Mouse (Mus musculus) right cerebral cortex, postnatal 14 days (tissue): ENCODE measurements at regions not wholly inside any gene's neighbourhood (a gene's known extent, or its start where the extent isn't known, plus 50 kb on each side); places are given as distances from the start of the nearest gene placed in this dataset.

ENCODE experiments used
- DNase-seq: peaks from one replicate; pipeline ENCODE4 v3.0.0; 2022

DNA sequence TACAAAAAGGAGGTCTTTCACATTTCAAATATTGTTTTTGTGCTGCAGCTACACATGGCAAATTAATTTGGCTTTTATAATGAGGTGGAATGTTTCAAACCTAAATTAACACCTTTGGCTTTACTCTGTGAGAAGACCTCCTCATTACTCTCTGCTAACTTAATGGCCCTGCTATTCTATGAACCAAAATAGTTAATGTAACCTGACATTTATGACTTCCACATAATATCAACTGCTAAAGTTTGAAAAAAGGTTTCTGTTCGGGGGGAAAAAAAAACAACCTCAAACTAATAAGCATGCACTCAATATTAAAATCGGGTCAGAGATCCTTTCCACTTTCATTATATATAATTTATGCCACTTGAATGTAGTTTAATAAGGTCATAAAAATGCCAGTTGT is 197.2 kb upstream of the Cep162 start:
- DNase-seq, result no peak

DNA sequence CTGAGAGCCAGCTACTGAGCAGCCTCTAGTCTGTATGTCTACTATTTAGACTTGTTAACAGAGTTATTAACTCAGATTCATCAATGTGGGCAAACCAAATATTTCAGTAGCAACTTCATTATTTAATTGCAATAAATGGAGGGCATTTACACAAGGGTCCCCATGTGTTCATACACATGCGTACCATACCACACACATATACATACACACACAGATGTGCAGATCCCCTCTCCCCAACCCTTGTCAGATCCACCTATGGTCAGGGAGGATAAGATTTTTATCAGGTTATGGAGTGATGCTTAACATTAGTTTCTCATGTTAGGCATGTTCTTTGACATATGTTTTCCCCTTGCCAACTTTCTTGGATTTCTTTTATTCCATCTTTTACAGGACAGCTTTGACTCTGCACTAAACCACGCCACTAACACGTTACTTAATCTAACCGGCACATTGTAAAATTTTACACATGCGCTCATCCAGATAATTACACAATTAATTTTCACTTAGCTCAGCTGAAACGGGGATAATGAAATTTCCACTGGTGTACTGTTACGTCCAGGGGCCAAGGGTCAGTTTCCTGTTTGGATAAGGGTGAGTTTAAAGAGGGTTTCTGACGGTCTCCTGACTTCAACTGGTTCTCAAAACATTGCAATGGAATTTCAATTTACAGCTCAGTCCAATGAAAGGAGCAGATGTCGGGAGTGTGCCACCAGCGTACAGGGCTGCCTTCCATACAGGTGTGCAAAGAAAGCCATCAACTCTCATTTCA is 188.3 kb upstream of the Cep162 start:
- DNase-seq, result no peak

DNA sequence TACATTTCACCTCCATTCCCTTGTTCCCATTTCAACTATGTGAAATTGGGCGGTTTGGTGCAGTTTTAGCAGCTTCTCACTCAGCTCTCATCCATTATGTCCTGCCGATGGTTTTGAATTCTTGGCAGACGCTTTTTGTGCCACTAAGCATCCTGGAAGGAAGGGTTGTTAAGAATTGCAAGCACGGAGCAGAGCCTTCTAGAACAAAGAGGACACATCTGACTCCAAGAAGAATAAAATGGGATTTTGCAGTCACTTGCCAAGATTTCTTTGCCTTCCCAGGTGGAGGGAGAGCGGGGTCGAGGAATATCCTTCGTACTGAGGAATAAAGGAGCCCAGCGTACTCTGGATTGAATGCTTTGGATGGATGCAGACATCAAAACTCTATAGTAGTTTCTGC is 176.7 kb upstream of the Cep162 start:
- no peak for DNase-seq

GRCm38 (mm10) chr9:87431523-87431922 is 176.2 kb upstream of the Cep162 start:
- no peak for DNase-seq

DNA sequence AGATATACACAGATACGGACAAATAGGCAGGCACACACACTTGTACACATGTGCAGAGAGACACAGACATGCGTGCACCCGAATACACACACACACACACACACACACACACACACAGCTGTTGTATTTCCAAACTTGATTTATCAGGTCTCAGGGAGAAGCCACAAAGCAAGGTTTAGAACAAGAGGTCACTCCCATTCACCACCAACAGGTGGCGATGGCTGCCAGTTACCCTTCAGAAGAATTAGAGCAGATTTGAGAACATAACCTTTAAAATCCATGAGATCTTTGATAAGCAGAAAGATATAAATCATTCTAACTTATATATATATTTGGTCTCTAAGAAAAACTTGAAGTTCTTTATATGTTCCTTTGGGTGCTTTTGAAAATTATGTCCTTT is 169.9 kb upstream of the Cep162 start:
- peak; percentile 35 for DNase-seq

DNA sequence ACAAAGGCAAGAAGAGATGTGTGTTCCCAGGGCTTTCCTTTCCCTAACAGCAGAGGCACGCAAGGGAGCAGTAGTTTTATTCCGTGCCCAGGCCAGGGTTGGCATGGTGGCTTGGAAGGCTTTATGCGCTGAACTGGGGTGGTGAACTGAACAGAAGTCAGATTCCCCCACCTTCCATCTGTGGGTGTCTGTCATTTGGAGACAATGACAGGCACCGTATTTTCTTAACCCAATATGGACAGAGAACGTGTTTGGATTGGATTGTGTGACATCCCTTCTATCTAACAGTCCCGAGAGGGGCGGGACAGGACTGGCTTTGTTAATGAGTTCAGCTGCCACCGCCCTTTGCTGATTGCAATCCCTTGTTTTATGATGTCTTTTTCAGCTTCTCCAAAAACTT is 165.8 kb upstream of the Cep162 start:
- no peak for DNase-seq

GRCm38 (mm10) chr9:87419376-87419775 is 164.0 kb upstream of the Cep162 start:
- DNase-seq, result peak; percentile 74

- no peak for DNase-seq
These were observed 157.6 kb upstream of the Cep162 start for GRCm38 (mm10) chr9:87412894-87413293.

DNA sequence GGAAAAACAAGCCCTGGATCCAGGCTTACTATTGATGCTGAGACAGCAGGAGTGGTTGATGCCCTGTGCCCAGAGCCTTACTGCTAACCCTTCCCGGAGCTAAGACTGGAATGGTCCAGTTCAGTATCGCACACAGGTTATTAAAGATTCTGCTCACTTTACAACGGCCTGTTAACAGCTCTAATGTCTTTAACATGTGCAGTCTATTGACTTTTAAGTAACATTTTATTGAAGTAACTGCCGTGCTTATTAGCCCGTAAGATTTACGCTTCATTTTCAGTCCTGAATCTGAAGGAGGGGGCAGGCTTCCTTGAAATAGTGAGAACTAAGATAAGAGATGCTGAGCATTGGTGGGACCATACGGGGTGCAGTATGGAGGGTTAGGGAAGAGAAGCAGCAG is 155.7 kb upstream of the Cep162 start:
- no peak for DNase-seq

DNA sequence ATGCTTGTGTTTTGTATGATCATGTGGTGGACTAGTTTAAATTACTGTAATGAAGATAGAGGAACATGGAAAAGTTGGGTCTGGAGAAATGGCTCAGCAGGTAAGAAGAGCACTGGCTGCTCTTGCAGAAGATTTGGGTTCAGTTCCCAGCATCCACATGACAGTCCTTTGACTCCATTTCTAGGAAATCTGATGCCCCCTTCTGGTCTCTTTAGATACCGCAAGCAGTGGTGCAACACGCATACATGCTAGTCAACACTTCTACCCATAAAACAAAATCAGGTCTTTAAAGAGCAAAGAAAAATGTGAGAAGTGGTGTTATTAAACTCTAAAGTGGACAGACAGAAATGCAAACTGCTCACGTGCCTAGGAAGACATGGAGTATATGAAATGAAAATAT is 154.4 kb upstream of the Cep162 start:
- DNase-seq, result no peak

DNA sequence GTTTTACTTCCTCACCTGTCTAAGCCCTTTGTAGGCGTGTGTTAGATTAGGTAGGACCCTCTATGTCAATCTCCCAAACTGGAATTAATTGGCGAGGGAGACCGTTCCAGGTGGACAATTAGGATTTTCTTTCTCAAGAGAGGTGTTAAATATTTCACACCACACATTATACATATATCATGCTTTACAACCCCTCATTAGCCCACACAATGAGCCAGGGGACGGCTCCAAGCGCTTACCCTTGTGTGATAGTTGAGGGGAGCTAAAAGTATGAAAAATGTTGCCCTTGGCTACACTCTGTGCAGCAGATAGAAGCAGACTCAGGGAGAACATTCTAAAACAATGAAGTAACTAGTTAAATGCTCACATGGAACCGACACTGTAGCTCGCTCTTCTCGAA is 153.5 kb upstream of the Cep162 start:
- no peak for DNase-seq

DNA sequence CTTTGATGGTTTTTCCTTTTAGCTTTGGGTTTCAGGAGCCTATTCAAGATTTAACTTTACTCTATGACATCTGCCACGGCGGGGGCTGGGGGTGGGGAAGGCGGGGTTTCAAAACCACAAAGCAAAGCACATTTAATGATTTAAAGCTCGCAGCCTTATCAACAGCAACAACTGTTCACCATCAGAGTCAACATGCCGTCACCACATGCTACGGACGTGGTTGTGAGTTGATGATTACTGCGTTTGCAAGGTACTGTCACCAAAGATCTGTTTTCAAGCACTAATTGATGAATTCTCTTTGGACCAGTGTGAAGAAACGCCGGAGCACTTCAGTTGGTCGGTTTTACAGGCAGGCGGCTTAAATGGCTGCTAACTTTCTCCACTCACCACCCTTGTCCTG is 151.1 kb upstream of the Cep162 start:
- no peak for DNase-seq

DNA sequence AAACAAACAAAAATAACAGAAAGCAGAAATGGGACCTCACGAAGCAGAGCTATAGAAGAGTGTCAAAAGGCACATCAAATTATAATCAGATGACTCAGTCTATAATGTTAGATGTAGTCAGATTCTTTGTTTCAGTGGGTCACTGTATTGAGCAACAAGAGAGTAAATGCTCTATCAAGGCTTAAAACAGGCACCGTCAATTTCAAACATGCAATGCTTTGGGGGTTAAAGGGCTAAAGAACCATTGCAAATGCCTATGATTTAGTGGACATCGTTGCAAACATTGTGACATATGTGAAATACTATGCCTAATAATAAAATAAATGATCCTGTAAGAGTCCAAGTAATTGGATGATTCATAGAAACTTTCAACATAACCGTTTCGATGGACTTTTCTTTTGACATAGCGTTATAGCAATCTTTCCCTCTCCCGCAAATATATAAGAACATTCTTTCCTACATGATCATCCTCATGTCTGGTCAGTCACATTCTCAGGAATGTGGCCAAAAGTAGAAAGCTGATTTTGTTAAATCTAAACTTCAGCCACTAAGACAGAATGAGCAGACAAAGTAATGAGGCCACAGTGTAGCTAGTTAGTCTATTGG is 149.9 kb upstream of the Cep162 start:
- no peak for DNase-seq

GRCm38 (mm10) chr9:87402010-87402409 is 146.7 kb upstream of the Cep162 start:
- DNase-seq, result no peak

- no peak for DNase-seq
These were observed 132.2 kb upstream of the Cep162 start for GRCm38 (mm10) chr9:87387516-87387915.

- DNase-seq, result no peak
These were observed 128.2 kb upstream of the Cep162 start for GRCm38 (mm10) chr9:87383513-87383912.

DNA sequence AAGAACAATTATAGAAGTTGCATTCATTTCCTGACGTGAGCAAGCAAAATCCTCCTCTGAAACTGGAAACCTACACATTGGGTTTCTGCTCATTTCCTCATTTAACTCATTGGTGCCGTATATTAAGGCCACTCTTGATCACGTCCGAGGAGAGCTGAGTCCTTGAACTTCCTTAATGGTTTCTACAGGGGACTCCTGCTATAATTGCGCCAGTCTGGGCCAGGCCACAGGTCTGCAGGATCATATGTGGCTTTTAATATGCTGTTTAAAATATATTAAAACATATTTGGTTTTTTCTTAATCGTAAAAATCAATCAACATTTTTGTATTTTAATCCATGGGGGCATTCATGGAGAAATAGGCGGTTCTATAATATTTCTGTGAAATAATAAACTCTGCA is 122.6 kb upstream of the Cep162 start:
- no peak for DNase-seq

DNA sequence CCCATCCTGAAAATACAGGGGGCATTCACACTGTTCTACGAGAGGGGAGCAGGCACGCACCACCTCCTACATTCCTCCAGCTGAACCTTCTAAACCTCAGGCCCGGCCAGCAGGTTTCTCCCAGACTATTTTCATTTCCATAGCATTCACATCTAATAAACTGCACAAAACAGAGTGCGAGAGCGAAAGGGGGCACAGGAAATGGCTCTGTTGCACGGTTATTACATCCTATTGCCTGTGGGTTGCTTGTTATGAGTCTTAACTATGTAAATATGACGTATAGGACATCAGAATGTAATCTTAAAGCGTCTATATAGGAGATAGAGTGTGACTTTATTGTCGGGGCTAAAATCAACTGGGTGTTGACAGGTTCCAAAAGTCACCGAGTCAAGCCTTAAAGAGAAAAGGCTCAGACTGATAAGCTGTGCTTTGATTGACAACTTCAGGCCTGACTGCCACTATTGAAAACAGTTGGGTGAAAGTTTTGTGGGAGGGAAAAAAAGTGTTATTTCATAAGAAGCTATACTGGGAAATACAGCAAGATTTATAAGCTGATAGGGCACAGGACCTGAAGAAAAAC is 121.5 kb upstream of the Cep162 start:
- DNase-seq, result no peak

DNA sequence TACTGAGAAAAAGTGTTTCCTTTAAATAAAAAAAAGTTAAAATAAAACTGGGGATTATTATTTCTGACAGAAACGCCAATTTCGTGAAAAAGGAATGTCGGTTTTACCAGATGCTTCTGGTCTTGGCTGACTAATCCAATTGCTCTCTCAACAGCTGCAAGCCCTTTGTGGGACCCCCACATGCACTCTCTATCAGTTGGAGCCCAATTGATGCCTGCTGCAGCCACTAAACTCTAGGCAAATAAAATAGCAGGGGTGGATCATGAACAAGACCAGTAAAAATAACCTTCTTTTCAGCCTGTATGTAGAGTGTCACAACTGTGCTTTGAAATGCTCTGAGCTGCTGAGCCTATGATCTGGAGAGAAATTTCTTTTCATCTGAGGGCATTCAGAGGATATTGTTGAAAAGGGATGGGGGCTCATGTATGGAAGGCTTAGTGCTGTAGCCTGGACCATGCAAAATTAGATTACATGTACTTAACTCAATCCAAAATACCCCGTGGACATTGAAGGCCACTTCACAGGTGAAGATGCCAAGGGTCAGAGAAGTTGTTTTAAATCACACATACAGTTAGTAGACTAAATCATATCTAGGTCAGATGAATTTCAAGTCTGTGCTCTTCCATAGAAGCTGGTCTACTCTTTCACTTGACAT is 117.0 kb upstream of the Cep162 start:
- DNase-seq, result no peak

DNA sequence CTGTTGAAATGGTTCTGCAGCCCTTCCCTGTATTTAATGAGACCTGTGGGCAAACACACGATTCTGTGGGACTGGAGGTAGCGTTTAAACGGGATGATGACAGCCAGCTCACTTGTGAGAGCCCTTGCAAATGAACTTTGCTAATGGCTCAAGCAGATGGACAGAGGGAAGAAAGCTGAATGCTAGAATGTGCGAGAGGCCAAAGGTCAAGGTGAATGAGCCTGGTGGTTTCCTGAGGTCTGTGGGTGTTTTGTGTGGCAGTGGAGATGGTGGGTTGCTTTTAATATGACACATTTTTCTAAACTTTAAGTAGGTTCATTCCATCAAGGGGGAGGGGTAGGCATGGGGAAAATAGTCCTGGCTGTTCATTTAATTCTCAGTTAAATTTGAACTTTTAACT is 113.7 kb upstream of the Cep162 start:
- DNase-seq, result no peak

GRCm38 (mm10) chr9:87347008-87347407 is 91.7 kb upstream of the Cep162 start:
- DNase-seq, result no peak

DNA sequence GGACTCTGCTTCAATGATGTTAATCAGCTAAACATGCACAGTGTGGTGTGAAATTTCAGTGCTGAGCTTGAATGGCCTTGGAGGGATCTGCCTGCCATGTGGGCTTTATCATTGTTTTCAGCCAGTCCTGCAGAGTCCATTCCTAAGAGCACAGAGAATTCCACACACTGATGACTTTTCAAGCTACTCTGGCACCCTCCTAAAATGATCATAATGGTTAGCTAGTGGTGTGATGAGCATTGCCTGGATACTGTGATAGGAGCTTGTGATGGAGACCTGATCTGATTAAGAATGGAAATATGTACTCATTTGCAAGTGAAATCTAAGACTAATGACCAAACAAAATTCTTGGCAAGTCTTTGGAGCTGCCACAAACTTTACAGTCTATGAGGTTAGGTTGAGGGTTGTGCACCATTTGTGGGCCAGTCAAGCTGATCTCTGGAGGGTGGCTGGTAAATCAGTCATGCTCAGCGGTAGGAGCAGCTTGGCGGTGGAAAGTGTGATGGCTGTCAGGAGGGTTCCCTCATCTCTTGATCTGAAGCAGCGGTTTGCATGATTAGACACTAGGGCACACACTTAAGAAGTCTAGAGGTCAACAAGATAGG is 91.0 kb upstream of the Cep162 start:
- no peak for DNase-seq

DNA sequence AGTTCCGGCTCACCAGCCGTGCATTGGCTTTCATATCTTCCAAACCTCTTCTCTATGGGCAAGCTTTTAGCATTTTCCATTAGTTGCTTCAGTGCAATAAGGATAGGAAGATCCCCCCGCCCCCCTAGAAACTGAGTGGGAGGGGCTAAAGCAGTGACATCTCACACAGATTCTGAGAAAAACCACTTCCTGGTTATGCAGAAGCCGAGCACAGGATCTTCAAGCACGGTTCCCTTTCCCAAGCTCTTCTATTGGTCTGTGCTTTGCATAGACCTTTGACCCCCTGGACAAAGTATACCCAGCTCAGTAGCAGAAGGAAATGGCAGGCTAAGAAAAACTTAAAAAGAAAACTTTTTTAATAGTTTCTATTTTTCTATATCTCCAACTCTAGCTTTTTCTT is 86.1 kb upstream of the Cep162 start:
- no peak for DNase-seq
